Mouse (Mus musculus) kidney, adult 2 months (tissue): ENCODE measurements around the gene Depp1.

Experiments
- CTCF ChIP-seq: fragments of 200-500 bp; conservative IDR thresholded peaks from 2 replicates; pipeline ENCODE4 v1.5.1; 2011; ENCODE audit warnings: low read depth, mild to moderate bottlenecking, control low read depth, low read length, moderate library complexity, mixed read lengths; ENCODE audit not compliant: insufficient read depth, insufficient read length
- POLR2A ChIP-seq: fragments of 200-500 bp; IDR thresholded peaks from one replicate; pipeline ENCODE4 v1.6.1; 2011; ENCODE audit warnings: low read depth, low read length, control low read depth

GRCm38 (mm10) chr6:116694346-116694745, 43.9 kb downstream of the Depp1 start:
- TF ChIP-seq CTCF (no peak), POLR2A (no peak)
